Mouse (Mus musculus) intestine, embryonic 16.5 days (tissue): ENCODE measurements around the gene Appbp2. TPM values are rescaled to one million over a fixed set of nuclear protein-coding genes. Genes with fewer than 3 reads are reported as not detected.
A peak's percentile ranks its signal among the peaks of the same experiment; 100 is the strongest.

Source experiments
- ATAC-seq: fragments of 200-750 bp; cut with Nextera tagmentation; 2 replicates; pipeline ENCODE4 v1.8.0; 2017; ENCODE audit warnings: moderate TSS enrichment, moderate library complexity
- H3K27ac ChIP-seq: fragments of 300-500 bp; sonication (generic); 2 replicates; pipeline ENCODE4 v1.5.1; 2014; ENCODE audit warnings: mild to moderate bottlenecking, low read length
- H3K27me3 ChIP-seq: fragments of 300-500 bp; sonication (generic); replicated peaks from 2 replicates; pipeline ENCODE4 v1.6.1; 2014; ENCODE audit warnings: low read length, control low read depth, mixed read lengths; ENCODE audit not compliant: control insufficient read depth, insufficient read depth
- H3K36me3 ChIP-seq: fragments of 300-500 bp; sonication (generic); 2 replicates; pipeline ENCODE4 v1.6.1; 2014; ENCODE audit warnings: low read length, control low read depth; ENCODE audit not compliant: control insufficient read depth, insufficient read depth
- H3K4me1 ChIP-seq: fragments of 300-500 bp; sonication (generic); 2 replicates; pipeline ENCODE4 v1.6.1; 2014; ENCODE audit warnings: low read length, control low read depth, mixed read lengths; ENCODE audit not compliant: control insufficient read depth, insufficient read depth
- H3K4me2 ChIP-seq: fragments of 300-500 bp; sonication (generic); 2 replicates; pipeline ENCODE4 v1.6.1; 2014; ENCODE audit warnings: low read depth, low read length, control low read depth
- H3K4me3 ChIP-seq: fragments of 300-500 bp; sonication (generic); 2 replicates; pipeline ENCODE4 v1.5.1; 2014; ENCODE audit warnings: mild to moderate bottlenecking, low read length
- H3K9ac ChIP-seq: fragments of 300-500 bp; sonication (generic); 2 replicates; pipeline ENCODE4 v1.6.1; 2014; ENCODE audit warnings: low read depth, low read length
- H3K9me3 ChIP-seq: fragments of 300-500 bp; sonication (generic); 2 replicates; pipeline ENCODE4 v1.6.1; 2016; ENCODE audit warnings: low read length, control low read depth; ENCODE audit not compliant: control insufficient read depth
- WGBS: fragments of 180-500 bp; shearing (Covaris S2); extraction: QIAGEN DNeasy Blood & Tissue Kit; methylation state at CpG from one replicate; pipeline ENCODE4 v1.1.7; 2014; 5-methylcytosine and 5-hydroxymethylcytosine counted together
- polyA plus RNA-seq: library from polyadenylated mRNA; unstranded; fragments of >200 nt; fragmentation: Nextera tagmentation; extraction: Ambion mirVana; gene quantifications from 2 replicates; pipeline ENCODE4 v1.2.1, GENCODE M21; 2015

Appbp2 gene
- polyA plus RNA-seq, 1 experiment from 2014 or later: 31.1 TPM

GRCm38 (mm10) chr11:85240211-85240610 lies 5.3 kb upstream of the Appbp2 start:
- Histone ChIP-seq H3K4me3 (no peak overlapping the region), H3K9ac (no peak overlapping the region), H3K27me3 (no peaks in the 10 kb centered on the region), H3K4me1 (no peaks in the 10 kb centered on the region), H3K27ac (no peak overlapping the region), H3K4me2 (no peak overlapping the region), H3K36me3 (no peaks in the 10 kb centered on the region), H3K9me3 (no peaks in the 10 kb centered on the region)
- ATAC-seq: no peak
- 87% methylated on average over 3 of the region's 3 CpGs for WGBS

- WGBS: under 1% methylated on average over 69 of the region's 70 CpGs
- Histone ChIP-seq H3K4me3 (peak overlapping the region; percentile 90), H3K9ac (peak overlapping the region; percentile 83), H3K4me2 (peak overlapping the region; percentile 73), H3K27me3 (no peaks in the 10 kb centered on the region), H3K4me1 (no peaks in the 10 kb centered on the region; the same call in 1 of the 2 replicates), H3K9me3 (no peaks in the 10 kb centered on the region), H3K27ac (peak overlapping the region; percentile 99), H3K36me3 (no peaks in the 10 kb centered on the region)
- ATAC-seq: peak; percentile 97
Observed at GRCm38 (mm10) chr11:85234363-85234989, 454 bp downstream of the Appbp2 start.

GRCm38 (mm10) chr11:85233676-85234210 lies 1.2 kb downstream of the Appbp2 start:
- peak overlapping the region; percentile 90 for H3K4me3 ChIP-seq
- H3K9ac ChIP-seq: peak overlapping the region; percentile 83
- no peak for ATAC-seq

GRCm38 (mm10) chr11:85223248-85223647 lies 11.7 kb downstream of the Appbp2 start:
- H3K27me3 ChIP-seq: no peaks in the 10 kb centered on the region
- H3K4me3 ChIP-seq: no peak overlapping the region
- H3K9ac ChIP-seq: no peak overlapping the region
- no peaks in the 10 kb centered on the region for H3K9me3 ChIP-seq
- no peak overlapping the region for H3K27ac ChIP-seq
- H3K4me2 ChIP-seq: no peak overlapping the region
- H3K4me1 ChIP-seq: 0 out of 2 replicates have a peak, but pooled peaks cover 4% of the 10 kb centered on the region
- ATAC-seq: no peak
- WGBS: 91% methylated on average over 3 of the region's 3 CpGs
- peaks cover 4% of the 10 kb centered on the region; the same call in 1 of the 2 replicates for H3K36me3 ChIP-seq

More at GRCm38 (mm10) chr11:85233676-85234210, 1.2 kb downstream of the Appbp2 start:
- H3K4me2 ChIP-seq: peak overlapping the region; percentile 73
- no peaks in the 10 kb centered on the region for H3K27me3 ChIP-seq
- H3K36me3 ChIP-seq: no peaks in the 10 kb centered on the region
- H3K9me3 ChIP-seq: no peaks in the 10 kb centered on the region
- peak overlapping the region; percentile 99; the same call in 1 of the 2 replicates for H3K27ac ChIP-seq
- WGBS: 3% methylated on average over 9 of the region's 9 CpGs
- no peaks in the 10 kb centered on the region; the same call in 1 of the 2 replicates for H3K4me1 ChIP-seq

- H3K4me3 ChIP-seq: no peak overlapping the region
- ATAC-seq: no peak
- 94% methylated on average over 6 of the region's 6 CpGs for WGBS
Observed at GRCm38 (mm10) chr11:85222561-85222960, 12.4 kb downstream of the Appbp2 start.

GRCm38 (mm10) chr11:85219014-85219413 lies 15.9 kb downstream of the Appbp2 start:
- WGBS: 89% methylated on average over 3 of the region's 3 CpGs
- no peaks in the 10 kb centered on the region for H3K4me1 ChIP-seq
- no peak overlapping the region for H3K4me3 ChIP-seq
- H3K4me2 ChIP-seq: no peak overlapping the region
- no peaks in the 10 kb centered on the region for H3K27me3 ChIP-seq
- no peak for ATAC-seq
- H3K9ac ChIP-seq: no peak overlapping the region
- no peak overlapping the region for H3K27ac ChIP-seq
- H3K36me3 ChIP-seq: peaks cover 10% of the 10 kb centered on the region; the same call in 1 of the 2 replicates
- H3K9me3 ChIP-seq: no peaks in the 10 kb centered on the region

More at GRCm38 (mm10) chr11:85222561-85222960, 12.4 kb downstream of the Appbp2 start:
- Histone ChIP-seq H3K4me1 (0 out of 2 replicates have a peak, but pooled peaks cover 4% of the 10 kb centered on the region), H3K9ac (no peak overlapping the region), H3K4me2 (no peak overlapping the region), H3K9me3 (no peaks in the 10 kb centered on the region), H3K36me3 (peaks cover 4% of the 10 kb centered on the region; the same call in 1 of the 2 replicates), H3K27ac (no peak overlapping the region), H3K27me3 (no peaks in the 10 kb centered on the region)

- no peak overlapping the region for H3K27ac ChIP-seq
- H3K9ac ChIP-seq: no peak overlapping the region
- ATAC-seq: no peak
- no peaks in the 10 kb centered on the region for H3K4me1 ChIP-seq
- no peaks in the 10 kb centered on the region for H3K27me3 ChIP-seq
- no peak overlapping the region for H3K4me3 ChIP-seq
- 90% methylated on average over 3 of the region's 3 CpGs for WGBS
- H3K4me2 ChIP-seq: no peak overlapping the region
- H3K9me3 ChIP-seq: no peaks in the 10 kb centered on the region
- H3K36me3 ChIP-seq: peaks cover 21% of the 10 kb centered on the region
Observed at GRCm38 (mm10) chr11:85214679-85215078, 20.3 kb downstream of the Appbp2 start.

- 81% methylated on average over 2 of the region's 2 CpGs for WGBS
- no peaks in the 10 kb centered on the region for H3K9me3 ChIP-seq
- no peak overlapping the region for H3K9ac ChIP-seq
- no peak overlapping the region for H3K27ac ChIP-seq
- H3K36me3 ChIP-seq: peaks cover 23% of the 10 kb centered on the region
- no peak overlapping the region for H3K4me2 ChIP-seq
- H3K4me3 ChIP-seq: no peak overlapping the region
- no peaks in the 10 kb centered on the region for H3K4me1 ChIP-seq
- H3K27me3 ChIP-seq: no peaks in the 10 kb centered on the region
- ATAC-seq: no peak
Observed at GRCm38 (mm10) chr11:85213215-85213614, 21.7 kb downstream of the Appbp2 start.

- H3K9ac ChIP-seq: no peak overlapping the region
- H3K4me3 ChIP-seq: no peak overlapping the region
- ATAC-seq: no peak
- H3K36me3 ChIP-seq: peaks cover 23% of the 10 kb centered on the region
- H3K4me1 ChIP-seq: no peaks in the 10 kb centered on the region
- no peaks in the 10 kb centered on the region for H3K27me3 ChIP-seq
- H3K27ac ChIP-seq: no peak overlapping the region
- WGBS: 79% methylated on average over 2 of the region's 2 CpGs
- H3K9me3 ChIP-seq: no peaks in the 10 kb centered on the region
- no peak overlapping the region for H3K4me2 ChIP-seq
Observed at GRCm38 (mm10) chr11:85211151-85211550, 23.8 kb downstream of the Appbp2 start.
